In the genomic region with DNA sequence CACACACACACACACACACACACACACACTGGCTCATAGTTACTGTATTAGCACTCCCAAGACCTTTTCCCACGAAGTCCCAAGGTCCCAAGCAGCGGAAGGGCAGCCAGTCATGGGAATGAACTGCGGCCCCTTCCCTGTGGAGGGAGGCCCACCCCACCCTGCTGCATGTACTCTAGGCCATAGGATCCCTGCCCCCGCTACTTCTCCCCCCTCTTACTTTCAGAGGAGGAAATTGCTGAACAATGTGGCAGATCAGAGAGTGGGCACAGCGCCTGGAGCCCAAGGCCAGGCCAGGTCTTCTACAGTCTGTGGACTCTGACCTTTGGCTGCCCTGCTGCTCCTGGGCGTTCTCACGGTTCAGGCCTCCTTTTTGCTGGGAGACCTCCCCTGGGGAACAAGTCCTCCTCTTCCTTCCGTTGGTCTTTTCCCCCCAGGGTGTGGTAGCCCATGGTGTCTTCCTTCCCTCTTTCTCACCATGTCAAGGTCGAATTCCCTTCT, we compare ENCODE assay signal across 9 mouse cellular contexts. TPM values are rescaled to one million over a fixed set of nuclear protein-coding genes. Genes with fewer than 3 reads are reported as not detected.
DNase-seq lines count a peak whose midpoint lies in the region; ATAC-seq and TF ChIP-seq lines count a peak whose summit lies in the region.
"Had no signal": no experiment of that assay in that cellular context is flagged by ENCODE, and none has a peak within 500 bp of the region (broad histone marks: within the 10 kb centered on the region; RNA-seq: fewer than 3 reads in every experiment).

No protein-coding gene starts in this region.

- peak overlapping the region; percentile 11; the same call in 1 of the 2 replicates for H3K9ac ChIP-seq in ES-E14 (ENCODE audit: insufficient read depth, low read depth, low read length, poor library complexity, severe bottlenecking)
- H3K9ac ChIP-seq: neural tube, embryonic 12.5 days had no signal

- no peaks in the 10 kb centered on the region for H3K36me3 ChIP-seq in ES-E14 (ENCODE audit: control insufficient read depth, insufficient read depth, low read length, poor library complexity, severe bottlenecking)
- no peaks in the 10 kb centered on the region for H3K36me3 ChIP-seq in midbrain, embryonic 10.5 days
- H3K36me3 ChIP-seq: neural tube, embryonic 12.5 days had no signal

- intact Hi-C loops in heart, postnatal 36 days (cut with DNase I), result no loop called here

- no peaks in the 10 kb centered on the region for H3K9me3 ChIP-seq in ES-E14 (ENCODE audit: control insufficient read depth, insufficient read depth, low read depth, low read length)
- H3K9me3 ChIP-seq in midbrain, embryonic 10.5 days (replicated peaks), result no peaks in the 10 kb centered on the region
- H3K9me3 ChIP-seq: neural tube, embryonic 12.5 days had no signal

- in situ Hi-C loops in ES-E14 (cut with MboI; ENCODE audit: low sequenced_read_pairs in 2 of 2, unreplicated experiment in 2 of 2), result no loop called here

- peak; percentile 37; the same call in 1 of the 2 replicates for ATAC-seq in common myeloid progenitor, adult 5-6 weeks (replicated peaks; ENCODE audit: low read depth, poor library complexity, severe bottlenecking)

- no peaks in the 10 kb centered on the region for H3K27me3 ChIP-seq in midbrain, embryonic 10.5 days (ENCODE audit: low read depth, poor library complexity, severe bottlenecking)
- H3K27me3 ChIP-seq: neural tube, embryonic 12.5 days had no signal

- H3K4me3 ChIP-seq in ES-E14 (ENCODE audit: insufficient read depth in 1 of 2, low read depth in 1 of 2, low read length in 2 of 2, poor library complexity in 1 of 2, severe bottlenecking in 1 of 2), result 0 out of 4 replicates have a peak overlapping the region, but pooled peaks of 1 of the 2 experiments have one; percentile 23
- H3K4me3 ChIP-seq in midbrain, embryonic 10.5 days, result no peak overlapping the region
- H3K4me3 ChIP-seq: neural tube, embryonic 12.5 days had no signal

- peak; percentile 47 for DNase-seq in ES-E14 (ENCODE audit: low read depth, low spot score)
- peak; percentile 65 to 68 for DNase-seq in heart, postnatal 36 days
- peak; percentile 80 to 85 for DNase-seq in lung, adult 18-20 months
- DNase-seq in midbrain, embryonic 10.5 days (ENCODE audit: low spot score), result no peak
- DNase-seq in right cerebral cortex, postnatal 25 days, result no peak
- no peak for DNase-seq in layer of hippocampus, postnatal 36 days
- DNase-seq in cerebellum, adult 18-20 months, result no peak

- 67% methylated on average over 9 of the region's 9 CpGs for WGBS in midbrain, embryonic 10.5 days

- peak overlapping the region; percentile 44 for H3K27ac ChIP-seq in ES-E14 (ENCODE audit: insufficient read depth, low read depth, low read length, poor library complexity, severe bottlenecking)
- no peak overlapping the region; the same call in 1 of the 2 replicates for H3K27ac ChIP-seq in midbrain, embryonic 10.5 days (replicated peaks)
- H3K27ac ChIP-seq: neural tube, embryonic 12.5 days had no signal

- peaks cover 6 to 14% of the 10 kb centered on the region in 2 experiments; a peak in 3 of 4 replicates for H3K4me1 ChIP-seq in ES-E14 (ENCODE audit: control insufficient read depth in 2 of 2, insufficient read depth in 2 of 2, low read length in 2 of 2, poor library complexity in 1 of 2)
- peaks cover 18% of the 10 kb centered on the region for H3K4me1 ChIP-seq in midbrain, embryonic 10.5 days
- H3K4me1 ChIP-seq: neural tube, embryonic 12.5 days had no signal

TF ChIP-seq in ES-E14, 5 proteins besides CTCF, POLR2A, EP300 and RAD21:
- TF ChIP-seq ZC3H11A (IDR thresholded peaks at IDR 0.05; ENCODE audit: borderline replicate concordance, low read depth, low read length) (no peak), HCFC1 (IDR thresholded peaks at IDR 0.05; ENCODE audit: borderline replicate concordance, insufficient read depth, low read length) (no peak), ZNF384 (IDR thresholded peaks at IDR 0.05; ENCODE audit: low read depth, low read length) (no peak), CHD2 (IDR thresholded peaks at IDR 0.05; ENCODE audit: low read depth, low read length) (no peak), MAFK (IDR thresholded peaks at IDR 0.05; ENCODE audit: insufficient read depth, low read depth, low read length) (no peak)

RNA-seq across cellular contexts. Expression of a gene that starts 3.7 kb away (rescaled TPM):
- 30.1 and 51.5 TPM in 2 replicates for total RNA-seq in ES-E14 (2012; rRNA removed)
- 40.1 and 45.3 TPM in 2 replicates for total RNA-seq in common myeloid progenitor, adult 5-6 weeks (2017)
- total RNA-seq in heart, postnatal 36 days (2021), result 100 to 1,000 TPM; 225 to 237 TPM
- 234 and 269 TPM in 2 replicates for polyA plus RNA-seq in midbrain, embryonic 10.5 days (2016; fragmentation: Nextera tagmentation; extraction: Ambion mirVana)
- 100 to 1,000 TPM; 189 to 220 TPM for total RNA-seq in layer of hippocampus, postnatal 36 days (2021)

RNA-seq across cellular contexts. Expression of a gene that starts 42.0 kb away (rescaled TPM):
- total RNA-seq in ES-E14 (2012; rRNA removed), result 44.7 and 64.5 TPM in 2 replicates
- 2.0 and 3.1 TPM in 2 replicates for total RNA-seq in common myeloid progenitor, adult 5-6 weeks (2017)
- total RNA-seq in heart, postnatal 36 days (2021), result 10 to 100 TPM; 35.7 to 37.9 TPM
- 33.2 and 39.4 TPM in 2 replicates for polyA plus RNA-seq in midbrain, embryonic 10.5 days (2016; fragmentation: Nextera tagmentation; extraction: Ambion mirVana)
- 1 to 10 TPM; 3.2 to 4.0 TPM for total RNA-seq in layer of hippocampus, postnatal 36 days (2021)

Comparison
In these comparisons a context has a peak if more than half of its experiments do, and no peak if none do; other contexts are left out.
1. DNase-seq: peak in ES-E14 (single experiment), heart, postnatal 36 days (2 of 2) and lung, adult 18-20 months (2 of 2); none in midbrain, embryonic 10.5 days (single experiment), right cerebral cortex, postnatal 25 days (single experiment), layer of hippocampus, postnatal 36 days (0 of 2) and cerebellum, adult 18-20 months (0 of 2).